Mouse (Mus musculus): ENCODE measurements around the gene Pole. TPM values are rescaled to one million over a fixed set of nuclear protein-coding genes. Genes with fewer than 3 reads are reported as not detected.

Gene Pole
- polyA plus RNA-seq, 1 experiment from 2014 or later, result 60.3 TPM

- H3K27ac ChIP-seq, result peak overlapping the region; percentile 95
- DNase-seq (ENCODE audit: extremely low spot score, low spot score), result no peak
- H3K36me3 ChIP-seq (replicated peaks), result peaks cover 28% of the 10 kb centered on the region
- H3K27me3 ChIP-seq (ENCODE audit: poor library complexity, severe bottlenecking), result peaks cover 23% of the 10 kb centered on the region
- H3K4me1 ChIP-seq, result peaks cover 28% of the 10 kb centered on the region
- H3K4me3 ChIP-seq, result peak overlapping the region; percentile 82
- WGBS, result 5% methylated on average over 31 of the region's 31 CpGs
- no peaks in the 10 kb centered on the region for H3K9me3 ChIP-seq
Observed at GRCm38 (mm10) chr5:110286446-110287083, 459 bp downstream of the Pole start.

DNA sequence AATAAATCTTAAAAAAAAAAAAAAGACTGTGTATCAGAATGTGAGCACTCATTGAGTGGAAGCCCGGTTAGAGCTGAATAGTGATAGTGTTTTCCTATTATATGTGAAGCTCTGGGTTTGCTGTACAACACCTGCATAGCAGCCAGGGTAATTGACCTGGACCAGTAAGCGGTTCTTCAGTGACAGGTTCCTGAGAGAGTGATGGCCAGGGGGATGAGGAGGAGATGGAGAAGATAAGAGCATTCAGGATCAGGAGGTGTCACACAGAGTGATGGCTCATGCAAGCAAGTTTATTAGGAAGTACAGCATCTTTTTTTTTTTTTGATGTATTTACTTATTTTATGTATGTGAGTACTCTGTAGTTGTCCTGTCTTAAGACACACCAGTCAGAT, 974 bp downstream of the Pole start:
- no peak overlapping the region for H3K27ac ChIP-seq
- H3K9me3 ChIP-seq, result no peaks in the 10 kb centered on the region
- H3K36me3 ChIP-seq (replicated peaks), result peaks cover 33% of the 10 kb centered on the region
- H3K4me3 ChIP-seq, result peak overlapping the region; percentile 82
- WGBS, result 80% methylated on average over 2 of the region's 2 CpGs
- DNase-seq (ENCODE audit: extremely low spot score, low spot score), result no peak
- peaks cover 23% of the 10 kb centered on the region for H3K27me3 ChIP-seq (ENCODE audit: poor library complexity, severe bottlenecking)
- H3K4me1 ChIP-seq, result peaks cover 28% of the 10 kb centered on the region

DNA sequence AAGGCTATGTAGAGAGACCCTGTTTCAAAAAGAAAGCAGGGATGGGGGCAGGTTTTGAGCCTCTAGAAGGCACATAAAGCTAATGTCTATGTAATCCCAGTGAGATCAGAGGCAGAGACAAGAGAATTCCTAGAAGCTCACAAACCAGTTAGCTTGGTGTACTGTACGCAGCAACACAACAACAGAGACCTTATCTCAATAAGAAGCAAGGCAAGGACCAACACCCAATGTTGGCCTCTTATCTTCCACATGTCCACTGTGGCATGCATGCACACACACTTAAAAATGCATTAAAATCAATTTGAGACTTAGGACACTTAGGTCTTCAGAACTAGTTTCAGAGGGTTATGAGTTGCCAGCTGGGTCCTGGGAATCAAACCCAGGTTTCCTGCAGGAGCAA, 5.5 kb downstream of the Pole start:
- H3K4me1 ChIP-seq, result peaks cover 11% of the 10 kb centered on the region
- 98% methylated on average over 1 of the region's 1 CpGs for WGBS
- no peak for DNase-seq (ENCODE audit: extremely low spot score, low spot score)
- H3K27ac ChIP-seq, result no peak overlapping the region
- H3K4me3 ChIP-seq, result no peak overlapping the region
- peaks cover 75% of the 10 kb centered on the region for H3K36me3 ChIP-seq (replicated peaks)
- H3K27me3 ChIP-seq (ENCODE audit: poor library complexity, severe bottlenecking), result no peaks in the 10 kb centered on the region
- no peaks in the 10 kb centered on the region for H3K9me3 ChIP-seq

- peaks cover 97% of the 10 kb centered on the region for H3K36me3 ChIP-seq (replicated peaks)
- WGBS, result 90% methylated on average over 1 of the region's 1 CpGs
Observed at GRCm38 (mm10) chr5:110296637-110297036, 10.5 kb downstream of the Pole start.

GRCm38 (mm10) chr5:110300591-110300990, 14.5 kb downstream of the Pole start:
- Histone ChIP-seq H3K4me1 (no peaks in the 10 kb centered on the region), H3K27ac (no peak overlapping the region), H3K36me3 (replicated peaks) (peaks cover 100% of the 10 kb centered on the region), H3K9me3 (no peaks in the 10 kb centered on the region), H3K4me3 (no peak overlapping the region), H3K27me3 (ENCODE audit: poor library complexity, severe bottlenecking) (no peaks in the 10 kb centered on the region)
- DNase-seq (ENCODE audit: extremely low spot score, low spot score), result no peak
- 91% methylated on average over 2 of the region's 2 CpGs for WGBS

More at GRCm38 (mm10) chr5:110296637-110297036, 10.5 kb downstream of the Pole start:
- no peaks in the 10 kb centered on the region for H3K27me3 ChIP-seq (ENCODE audit: poor library complexity, severe bottlenecking)
- no peak for DNase-seq (ENCODE audit: extremely low spot score, low spot score)
- no peak overlapping the region for H3K4me3 ChIP-seq
- H3K4me1 ChIP-seq, result no peaks in the 10 kb centered on the region
- no peak overlapping the region for H3K27ac ChIP-seq
- no peaks in the 10 kb centered on the region for H3K9me3 ChIP-seq

GRCm38 (mm10) chr5:110308861-110309260, 22.8 kb downstream of the Pole start:
- no peaks in the 10 kb centered on the region for H3K4me1 ChIP-seq
- 95% methylated on average over 7 of the region's 7 CpGs for WGBS
- H3K27me3 ChIP-seq (ENCODE audit: poor library complexity, severe bottlenecking), result no peaks in the 10 kb centered on the region
- H3K27ac ChIP-seq, result no peak overlapping the region
- peaks cover 100% of the 10 kb centered on the region for H3K36me3 ChIP-seq (replicated peaks)
- H3K4me3 ChIP-seq, result no peak overlapping the region
- no peaks in the 10 kb centered on the region for H3K9me3 ChIP-seq
- DNase-seq (ENCODE audit: extremely low spot score, low spot score), result no peak

DNA sequence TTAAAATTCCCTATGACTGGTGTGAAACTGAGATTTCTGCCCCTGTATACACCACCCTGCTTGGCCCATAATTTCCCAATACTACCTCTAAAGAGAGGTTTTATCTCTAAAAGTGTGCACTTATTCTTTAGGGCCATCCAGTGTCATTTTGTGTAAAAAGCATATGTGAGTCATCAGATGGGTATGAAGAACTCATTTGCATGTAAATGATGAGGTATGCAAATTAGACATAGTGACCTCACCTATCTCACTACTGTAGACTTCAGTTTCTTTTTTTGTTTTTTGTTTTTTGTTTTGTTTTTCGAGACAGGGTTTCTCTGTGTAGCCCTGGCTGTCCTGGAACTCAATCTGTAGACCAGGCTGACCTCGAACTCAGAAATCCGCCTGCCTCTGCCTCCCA, 27.0 kb downstream of the Pole start:
- H3K9me3 ChIP-seq, result no peaks in the 10 kb centered on the region
- no peaks in the 10 kb centered on the region for H3K27me3 ChIP-seq (ENCODE audit: poor library complexity, severe bottlenecking)
- no peak for DNase-seq (ENCODE audit: extremely low spot score, low spot score)
- H3K4me3 ChIP-seq, result no peak overlapping the region
- H3K4me1 ChIP-seq, result no peaks in the 10 kb centered on the region
- H3K36me3 ChIP-seq (replicated peaks), result peaks cover 97% of the 10 kb centered on the region
- H3K27ac ChIP-seq, result no peak overlapping the region
- 97% methylated on average over 3 of the region's 3 CpGs for WGBS

DNA sequence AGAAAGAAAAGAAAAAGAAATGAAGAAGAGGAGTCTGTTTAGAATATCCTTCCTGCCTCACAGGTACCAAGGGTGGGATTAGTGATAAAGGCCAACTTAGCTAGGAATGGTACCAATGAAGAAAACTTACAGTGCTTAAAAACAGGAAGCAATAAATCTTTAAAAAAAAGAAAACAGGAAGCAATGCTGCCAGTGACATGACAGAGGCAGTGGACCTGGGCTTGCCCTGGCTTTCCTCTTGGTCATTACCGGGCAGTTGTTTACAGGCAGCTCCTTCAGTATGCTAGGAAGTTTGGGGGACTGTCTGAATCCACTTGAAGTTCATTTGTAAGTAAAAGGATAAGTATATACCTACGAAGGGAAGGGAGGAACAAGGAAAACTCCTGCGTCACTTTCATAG, 44.4 kb downstream of the Pole start:
- WGBS, result 90% methylated on average over 3 of the region's 3 CpGs
- no peaks in the 10 kb centered on the region for H3K4me1 ChIP-seq
- no peak overlapping the region for H3K27ac ChIP-seq
- H3K36me3 ChIP-seq (replicated peaks), result peaks cover 97% of the 10 kb centered on the region
- H3K9me3 ChIP-seq, result no peaks in the 10 kb centered on the region
- H3K4me3 ChIP-seq, result no peak overlapping the region
- H3K27me3 ChIP-seq (ENCODE audit: poor library complexity, severe bottlenecking), result no peaks in the 10 kb centered on the region
- DNase-seq (ENCODE audit: extremely low spot score, low spot score), result no peak

- 82% methylated on average over 2 of the region's 2 CpGs for whole genome bisulfite sequencing
- Histone ChIP-seq H3K9me3 (no peaks in the 10 kb centered on the region), H3K36me3 (replicated peaks) (peaks cover 71% of the 10 kb centered on the region), H3K4me3 (no peak overlapping the region), H3K27me3 (ENCODE audit: poor library complexity, severe bottlenecking) (peaks cover 33% of the 10 kb centered on the region), H3K4me1 (peaks cover 17% of the 10 kb centered on the region), H3K27ac (no peak overlapping the region)
- DNase-seq (ENCODE audit: extremely low spot score, low spot score), result no peak
Observed at GRCm38 (mm10) chr5:110338792-110339191, 52.7 kb downstream of the Pole start.

DNA sequence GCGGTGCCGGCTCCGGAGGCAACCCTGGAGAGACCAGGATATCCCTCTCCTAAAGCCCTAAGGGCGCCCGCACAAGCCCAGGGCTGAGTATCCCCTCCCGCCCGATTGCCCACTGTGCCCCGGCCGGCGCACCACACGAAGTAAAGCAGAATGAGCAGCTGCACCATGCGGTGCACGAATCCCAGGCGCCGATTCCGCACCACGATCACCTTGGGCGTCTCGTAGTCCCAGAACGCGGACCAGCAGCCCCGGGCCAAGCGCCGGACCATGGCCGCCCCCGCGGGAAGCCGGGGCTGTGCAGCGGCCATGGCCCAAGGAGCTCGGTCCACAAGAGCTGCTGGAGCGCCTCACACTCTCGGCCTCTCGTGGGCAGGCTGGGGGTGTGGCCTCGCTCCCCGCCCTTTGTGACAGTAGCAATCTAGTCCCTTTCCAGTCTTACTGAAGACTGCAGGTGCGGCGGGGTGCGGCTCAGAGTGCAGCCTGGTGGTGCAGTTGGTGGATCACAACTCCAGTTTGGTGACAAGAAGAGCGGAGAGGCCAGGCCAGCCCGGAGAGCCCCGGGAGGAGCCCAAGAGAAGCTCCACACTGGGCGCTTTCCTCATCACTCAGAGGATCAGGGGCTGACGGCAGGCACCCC, 56.7 kb downstream of the Pole start, which contains the start of gene P2rx2:
TSS of gene P2rx2 (minus strand) at position 565 of the 637 bp plus-strand sequence.
- WGBS, result 2% methylated on average over 43 of the region's 43 CpGs
- Histone ChIP-seq H3K36me3 (replicated peaks) (peaks cover 31% of the 10 kb centered on the region), H3K9me3 (no peaks in the 10 kb centered on the region), H3K27me3 (ENCODE audit: poor library complexity, severe bottlenecking) (peaks cover 49% of the 10 kb centered on the region), H3K4me3 (peak within 1 kb of the TSS; percentile 62), H3K4me1 (peaks cover 17% of the 10 kb centered on the region), H3K27ac (peak within 1 kb of the TSS; percentile 72)
- peak; percentile 61 for DNase-seq (ENCODE audit: extremely low spot score, low spot score)

GRCm38 (mm10) chr5:110344524-110344923, 58.4 kb downstream of the Pole start, which contains the start of gene Lrcol1:
Gene Lrcol1 (plus strand): TSS chr5:110344730.
- Histone ChIP-seq H3K4me1 (peaks cover 17% of the 10 kb centered on the region), H3K9me3 (no peaks in the 10 kb centered on the region), H3K4me3 (no peak within 1 kb of the TSS), H3K27me3 (ENCODE audit: poor library complexity, severe bottlenecking) (peaks cover 49% of the 10 kb centered on the region), H3K36me3 (replicated peaks) (peaks cover 13% of the 10 kb centered on the region), H3K27ac (no peak within 1 kb of the TSS)
- DNase-seq (ENCODE audit: extremely low spot score, low spot score), result no peak
- WGBS, result 82% methylated on average over 4 of the region's 4 CpGs

DNA sequence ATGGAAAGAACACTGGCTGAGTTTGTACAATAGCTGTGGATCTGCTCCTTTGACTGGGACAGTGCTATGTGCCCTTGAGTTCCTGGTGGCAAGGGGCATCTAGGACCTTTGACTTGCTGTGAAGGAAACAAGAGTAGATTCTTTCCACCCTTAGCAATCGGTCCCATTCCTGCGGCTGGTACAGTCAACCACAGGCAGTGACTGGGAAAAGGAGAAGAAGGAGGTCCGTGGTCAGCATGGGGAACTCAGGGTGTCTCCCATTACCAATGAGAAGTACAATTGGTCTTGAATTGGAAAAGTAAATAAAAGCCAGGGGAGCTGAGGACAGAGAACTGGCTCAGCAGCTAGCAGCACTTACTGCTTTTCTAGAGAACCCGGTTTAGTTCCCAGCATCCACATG, 59.4 kb downstream of the Pole start:
- no peak for DNase-seq (ENCODE audit: extremely low spot score, low spot score)
- Histone ChIP-seq H3K27ac (no peak overlapping the region), H3K4me3 (no peak overlapping the region), H3K9me3 (no peaks in the 10 kb centered on the region), H3K4me1 (peaks cover 22% of the 10 kb centered on the region), H3K36me3 (replicated peaks) (peaks cover 4% of the 10 kb centered on the region; the same call in 1 of the 2 replicates), H3K27me3 (ENCODE audit: poor library complexity, severe bottlenecking) (peaks cover 48% of the 10 kb centered on the region)
- 85% methylated on average over 4 of the region's 4 CpGs for WGBS

GRCm38 (mm10) chr5:110347006-110347405, 60.9 kb downstream of the Pole start:
- no peak overlapping the region for H3K27ac ChIP-seq
- H3K4me1 ChIP-seq, result peaks cover 24% of the 10 kb centered on the region
- H3K4me3 ChIP-seq, result no peak overlapping the region
- H3K27me3 ChIP-seq (ENCODE audit: poor library complexity, severe bottlenecking), result peaks cover 33% of the 10 kb centered on the region
- no peak for DNase-seq (ENCODE audit: extremely low spot score, low spot score)
- H3K9me3 ChIP-seq, result no peaks in the 10 kb centered on the region
- WGBS, result 90% methylated on average over 8 of the region's 8 CpGs
- H3K36me3 ChIP-seq (replicated peaks), result no peaks in the 10 kb centered on the region
